Mouse (Mus musculus) CD8-positive naive resting alpha-beta T cell, adult 2 months (primary cell): ENCODE data around the gene Ryr2.

ENCODE experiments used
- DNase-seq, 2 experiments: peaks; one replicate each; pipeline ENCODE4 v3.0.0; 2022; ENCODE audit warnings: low read depth in 2 of 2, low spot score in 2 of 2

Gene Ryr2

GRCm38 (mm10) chr13:12096382-12096932 lies 10.3 kb downstream of the Ryr2 start:
- DNase-seq = no peak

GRCm38 (mm10) chr13:12094569-12094968 lies 12.2 kb downstream of the Ryr2 start:
- no peak for DNase-seq

- no peak for DNase-seq
Observed at GRCm38 (mm10) chr13:12093146-12093545, 13.6 kb downstream of the Ryr2 start.

- no peak for DNase-seq
Observed at GRCm38 (mm10) chr13:12092379-12093107, 14.2 kb downstream of the Ryr2 start.

GRCm38 (mm10) chr13:12084112-12084475 lies 22.7 kb downstream of the Ryr2 start:
- no peak for DNase-seq

- no peak for DNase-seq
Observed at GRCm38 (mm10) chr13:12083443-12084111, 23.2 kb downstream of the Ryr2 start.

GRCm38 (mm10) chr13:12080590-12080989 lies 26.2 kb downstream of the Ryr2 start:
- no peak for DNase-seq

GRCm38 (mm10) chr13:12079536-12079935 lies 27.2 kb downstream of the Ryr2 start:
- DNase-seq = no peak

GRCm38 (mm10) chr13:12074897-12075296 lies 31.8 kb downstream of the Ryr2 start:
- no peak for DNase-seq

- DNase-seq = no peak
Observed at GRCm38 (mm10) chr13:12072571-12072970, 34.2 kb downstream of the Ryr2 start.

- DNase-seq = no peak
Observed at GRCm38 (mm10) chr13:12072112-12072511, 34.6 kb downstream of the Ryr2 start.

GRCm38 (mm10) chr13:12070157-12071129 lies 36.3 kb downstream of the Ryr2 start:
- no peak for DNase-seq

GRCm38 (mm10) chr13:12064576-12064975 lies 42.2 kb downstream of the Ryr2 start:
- DNase-seq = no peak

- DNase-seq = no peak
Observed at GRCm38 (mm10) chr13:12063561-12063960, 43.2 kb downstream of the Ryr2 start.

- DNase-seq = no peak
Observed at GRCm38 (mm10) chr13:12057357-12057771, 49.4 kb downstream of the Ryr2 start.

GRCm38 (mm10) chr13:12055913-12056312 lies 50.8 kb downstream of the Ryr2 start:
- no peak for DNase-seq

GRCm38 (mm10) chr13:12053910-12054309 lies 52.8 kb downstream of the Ryr2 start:
- no peak for DNase-seq

GRCm38 (mm10) chr13:12050809-12051208 lies 55.9 kb downstream of the Ryr2 start:
- no peak for DNase-seq

- no peak for DNase-seq
Observed at GRCm38 (mm10) chr13:12047059-12047458, 59.7 kb downstream of the Ryr2 start.

GRCm38 (mm10) chr13:12044751-12045150 lies 62.0 kb downstream of the Ryr2 start:
- DNase-seq = no peak

GRCm38 (mm10) chr13:12042891-12043491 lies 63.8 kb downstream of the Ryr2 start:
- DNase-seq = no peak
